Mouse (Mus musculus) small intestine, adult 2 months (tissue): ENCODE results near the gene Plcb4.

Source experiments
- CTCF ChIP-seq: fragments of 200-500 bp; IDR thresholded peaks from 2 replicates; pipeline ENCODE4 v1.5.1; 2012; ENCODE audit warnings: low read depth, mild to moderate bottlenecking, control low read depth, inconsistent platforms, low read length, moderate library complexity, mixed read lengths; ENCODE audit not compliant: insufficient replicate concordance, insufficient read length; ENCODE audit errors: extremely low read depth
- POLR2A ChIP-seq: fragments of 200-500 bp; IDR thresholded peaks from 2 replicates; pipeline ENCODE4 v1.6.1; 2012; ENCODE audit warnings: low read depth, mild to moderate bottlenecking, control low read depth, inconsistent platforms, low read length, moderate library complexity

DNA sequence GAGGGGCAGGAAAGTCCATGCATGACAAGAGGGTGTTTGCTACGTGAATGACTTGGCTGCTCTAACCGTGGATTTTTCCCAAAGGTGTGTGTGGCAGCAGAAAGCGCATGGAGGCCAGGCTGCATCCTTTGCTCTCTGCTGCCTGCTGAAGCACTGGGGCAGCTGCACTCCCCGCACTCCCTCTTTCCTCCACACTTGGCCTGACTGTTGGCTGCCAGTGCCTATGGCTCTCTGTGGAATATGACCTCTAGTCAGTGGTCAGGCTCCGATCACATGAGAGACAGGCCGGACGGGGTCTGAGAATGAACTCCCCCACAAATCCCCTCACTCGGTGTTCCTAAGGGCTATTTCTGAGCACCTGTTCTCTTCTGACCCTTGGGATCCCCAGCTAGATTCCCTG lies 297.0 kb downstream of the Plcb4 start:
- TF ChIP-seq CTCF (no peak), POLR2A (no peak)
